Mouse (Mus musculus) megakaryocyte-erythroid progenitor cell, adult 5-6 weeks (primary cell): ENCODE results near the gene Cd37. TPM values are rescaled to one million over a fixed set of nuclear protein-coding genes. Genes with fewer than 3 reads are reported as not detected.

Experiments
- ATAC-seq: replicated peaks from 2 replicates; pipeline ENCODE4 v1.8.0; 2016; ENCODE audit warnings: mild to moderate bottlenecking, inconsistent platforms; ENCODE audit not compliant: severe bottlenecking, poor library complexity, low FRiP score, low TSS enrichment
- total RNA-seq, 2 experiments: library from RNA; stranded (forward) in 1 of 2; stranded (reverse) in 1 of 2; fragments of 200-1000, 215-1000 nt in 1 of 2; fragments of >200 nt in 1 of 2; fragmentation: Nextera tagmentation in 1 of 2; gene quantifications; 2 replicates each; pipeline ENCODE4 v1.2.3; 2014 to 2017

Cd37 gene
- total RNA-seq, 2 experiments from 2014 or later, result 27.2 to 91.4 TPM

GRCm38 (mm10) chr7:45211070-45211469 lies 27.8 kb downstream of the Cd37 start:
- no peak for ATAC-seq

- ATAC-seq, result no peak
Observed at GRCm38 (mm10) chr7:45208260-45208659, 30.7 kb downstream of the Cd37 start.

- ATAC-seq, result peak; percentile 95
Observed at GRCm38 (mm10) chr7:45204380-45205143, 34.4 kb downstream of the Cd37 start, which contains the start of gene Ccdc155. Gene Ccdc155 (minus strand): TSS chr7:45204892.

- no peak for ATAC-seq
Observed at GRCm38 (mm10) chr7:45202654-45203053, 36.3 kb downstream of the Cd37 start.

GRCm38 (mm10) chr7:45198961-45199360 lies 40.0 kb downstream of the Cd37 start:
- ATAC-seq, result no peak

GRCm38 (mm10) chr7:45198435-45198834 lies 40.5 kb downstream of the Cd37 start:
- ATAC-seq, result 0 out of 2 replicates have a peak, but pooled peaks have one; percentile 53

- ATAC-seq, result no peak
Observed at GRCm38 (mm10) chr7:45196994-45197393, 41.9 kb downstream of the Cd37 start.

GRCm38 (mm10) chr7:45196176-45196535 lies 42.8 kb downstream of the Cd37 start:
- ATAC-seq, result no peak

- no peak for ATAC-seq
Observed at GRCm38 (mm10) chr7:45195341-45196175, 43.4 kb downstream of the Cd37 start.

GRCm38 (mm10) chr7:45193871-45194785 lies 44.8 kb downstream of the Cd37 start:
- peak; percentile 31 for ATAC-seq

GRCm38 (mm10) chr7:45193406-45193805 lies 45.5 kb downstream of the Cd37 start:
- ATAC-seq, result no peak

- ATAC-seq, result no peak
Observed at GRCm38 (mm10) chr7:45192585-45193310, 46.2 kb downstream of the Cd37 start.

- ATAC-seq, result peak; percentile 27; the same call in 1 of the 2 replicates
Observed at GRCm38 (mm10) chr7:45191803-45192363, 47.0 kb downstream of the Cd37 start.

GRCm38 (mm10) chr7:45191161-45191560 lies 47.8 kb downstream of the Cd37 start:
- no peak for ATAC-seq

- ATAC-seq, result 0 out of 2 replicates have a peak, but pooled peaks have one; percentile 17
Observed at GRCm38 (mm10) chr7:45190186-45190585, 48.7 kb downstream of the Cd37 start.

GRCm38 (mm10) chr7:45189600-45189999 lies 49.3 kb downstream of the Cd37 start:
- ATAC-seq, result no peak

GRCm38 (mm10) chr7:45185921-45186320 lies 53.0 kb downstream of the Cd37 start:
- ATAC-seq, result no peak

- no peak for ATAC-seq
Observed at GRCm38 (mm10) chr7:45183672-45184071, 55.2 kb downstream of the Cd37 start.
